Mouse (Mus musculus): ENCODE data around the gene Fam13c. TPM values are rescaled to one million over a fixed set of nuclear protein-coding genes. Genes with fewer than 3 reads are reported as not detected.

Fam13c gene
- polyA plus RNA-seq, 1 experiment, result 2.2 TPM

DNA sequence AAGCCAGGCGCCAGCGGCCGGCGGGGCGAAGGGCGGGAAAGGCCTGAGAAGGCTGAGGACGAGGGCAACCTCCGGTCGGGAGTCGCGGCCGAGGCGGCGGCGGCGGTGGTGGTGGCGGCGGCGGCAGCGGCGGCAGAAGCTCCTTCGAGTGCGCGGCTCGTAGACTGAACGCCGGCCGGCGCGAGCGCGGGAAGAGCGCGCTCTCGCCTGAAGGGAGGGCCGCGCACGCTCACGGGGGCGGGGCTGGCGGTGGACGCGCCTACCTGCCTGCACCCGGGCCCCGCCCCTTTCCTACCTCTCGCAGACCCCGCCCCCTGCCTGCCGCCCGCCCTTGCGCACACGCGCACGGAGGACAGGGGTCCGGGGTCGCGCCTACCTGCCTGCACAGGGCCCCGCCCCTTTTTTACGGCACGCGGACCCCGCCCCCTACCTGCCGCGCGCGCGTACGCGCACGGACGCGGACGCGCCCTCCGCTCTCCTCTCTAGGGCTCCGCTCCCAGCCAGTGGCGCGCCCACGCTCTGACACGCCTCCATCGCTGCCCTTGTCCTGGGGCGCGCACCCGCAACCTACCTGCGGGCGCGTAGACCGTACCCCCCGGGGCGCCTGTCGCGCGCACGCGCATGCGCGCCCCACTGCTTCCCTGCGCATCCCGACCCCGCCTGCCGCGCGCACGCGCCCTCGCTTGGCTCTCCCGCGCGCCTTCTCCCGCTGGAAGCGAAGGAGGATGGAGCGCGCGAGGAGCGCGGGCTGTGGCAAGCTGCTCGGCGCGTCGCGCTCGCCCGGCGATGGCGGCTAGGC lies 159.0 kb downstream of the Fam13c start:
- no peak for DNase-seq (ENCODE audit: low read depth)

DNA sequence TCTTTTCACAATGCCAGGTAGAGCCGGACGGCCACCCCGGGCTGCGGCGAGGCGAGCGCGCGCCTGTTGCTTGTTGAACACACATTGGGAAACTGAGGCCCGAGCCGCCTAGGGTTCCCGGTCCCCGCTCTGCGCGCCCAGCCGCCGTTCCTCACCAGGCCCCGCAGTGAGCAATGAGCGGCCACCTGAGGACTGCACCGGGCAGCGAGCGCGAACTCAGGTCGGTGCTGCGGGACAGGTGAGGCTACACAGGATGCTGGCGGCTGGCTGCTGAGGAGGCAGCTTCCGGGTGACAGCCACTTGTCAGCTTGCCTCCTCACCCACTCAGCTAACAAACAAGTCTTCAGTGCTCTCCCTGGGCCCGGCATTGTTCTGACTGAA lies 159.6 kb downstream of the Fam13c start:
- DNase-seq (ENCODE audit: low read depth), result no peak

Other genes with a start within 250 kb of the Fam13c start
- 0.62 and 1.0 TPM in 2 replicates for gene Mrln, start 235.8 kb upstream of the Fam13c start, polyA plus RNA-seq (2012; rRNA removed)
- gene Slc16a9, start 195.4 kb upstream of the Fam13c start, polyA plus RNA-seq (2012; rRNA removed), result 5.0 and 6.0 TPM in 2 replicates
- gene Phyhipl, start 215.5 kb downstream of the Fam13c start, polyA plus RNA-seq (2012; rRNA removed), result 0.51 and 0.96 TPM in 2 replicates

Measured in gonadal fat pad, adult 2 months (tissue).